Mouse (Mus musculus) left cerebral cortex, adult 2 months (tissue): ENCODE results near the gene Sumf1. TPM values are rescaled to one million over a fixed set of nuclear protein-coding genes. Genes with fewer than 3 reads are reported as not detected.

Experiments used
- DNase-seq, 2 experiments: peaks; one replicate each; pipeline ENCODE4 v3.0.0; 2021 to 2022; ENCODE audit warnings: low spot score in 2 of 2, mixed read lengths in 1 of 2; ENCODE audit errors: extremely low spot score in 1 of 2
- H3K27ac ChIP-seq: fragments of 200-600 bp; 2 replicates; pipeline ENCODE4 v1.8.1; 2022
- H3K4me3 ChIP-seq: fragments of 200-600 bp; 2 replicates; pipeline ENCODE4 v1.8.1; 2022
- CTCF ChIP-seq: fragments of 200-600 bp; IDR thresholded peaks from 2 replicates; pipeline ENCODE4 v1.8.1; 2022; ENCODE audit warnings: antibody characterized with exemption, mild to moderate bottlenecking, moderate library complexity
- intact Hi-C: fragments of 180-260 bp; cut with DNase I; formaldehyde crosslinking; loops from one replicate; pipeline ENCODE4 v1.15.1; 2025
- total RNA-seq, 2 experiments: library from RNA; stranded (reverse); gene quantifications; 2 replicates each; pipeline ENCODE4 v1.2.3; 2021

The Sumf1 gene
- total RNA-seq, 2 experiments from 2014 or later, result 22.4 to 24.1 TPM

DNA sequence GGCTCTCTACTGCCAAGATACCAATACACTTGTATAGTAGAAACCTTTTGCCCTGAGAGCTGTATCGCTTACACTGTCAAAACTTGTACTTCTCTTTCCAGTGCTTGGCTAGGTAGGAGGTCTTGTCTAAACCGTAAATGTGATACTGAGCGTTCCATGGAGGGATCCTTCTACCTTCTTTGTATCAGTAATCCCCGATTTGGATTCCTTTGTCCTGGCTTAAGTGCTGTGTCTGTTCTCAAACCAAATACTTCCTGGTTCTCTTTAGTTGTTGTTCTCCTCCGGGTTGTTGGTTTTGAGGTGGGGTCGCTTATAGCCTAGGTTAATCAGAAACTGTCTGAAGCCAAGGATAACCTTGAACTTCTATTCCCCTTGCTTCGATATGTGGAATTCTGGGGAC, 114.4 kb downstream of the Sumf1 start:
- no peak for DNase-seq
- intact Hi-C loops, result loop anchor here (5.0 kb wide), 1 partner anchor 266 kb away; no protein-coding TSS in a partner anchor
- H3K27ac ChIP-seq, result peak overlapping the region; percentile 40
- H3K4me3 ChIP-seq, result no peak overlapping the region
- no peak for TF ChIP-seq CTCF

DNA sequence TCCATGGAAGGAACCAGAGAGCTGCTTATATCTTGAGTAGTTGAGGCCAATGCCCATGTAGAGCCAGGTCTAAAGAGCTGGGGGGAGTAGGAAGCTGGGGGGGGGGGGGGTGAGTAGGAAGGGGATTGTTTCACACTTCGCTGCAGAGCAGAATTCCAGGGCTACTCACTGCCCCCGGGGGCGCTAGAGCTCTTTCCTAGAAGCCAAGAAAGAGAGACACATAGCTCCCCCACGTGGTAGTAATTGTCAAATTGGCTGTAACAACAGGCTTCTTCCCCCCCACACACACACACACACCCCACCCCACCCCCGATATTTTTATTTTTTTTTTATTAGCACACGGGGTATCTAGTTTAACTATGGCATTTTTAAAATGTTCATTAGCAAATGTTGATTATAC, 119.8 kb downstream of the Sumf1 start:
- Histone ChIP-seq H3K4me3 (peak overlapping the region; percentile 75), H3K27ac (peak overlapping the region; percentile 97)
- peak; percentile 72 to 85 for DNase-seq
- intact Hi-C loops, result loop anchor here (1.0 kb wide), 1 partner anchor 343 kb away; no protein-coding TSS in a partner anchor
- peak; percentile 50 for TF ChIP-seq CTCF

DNA sequence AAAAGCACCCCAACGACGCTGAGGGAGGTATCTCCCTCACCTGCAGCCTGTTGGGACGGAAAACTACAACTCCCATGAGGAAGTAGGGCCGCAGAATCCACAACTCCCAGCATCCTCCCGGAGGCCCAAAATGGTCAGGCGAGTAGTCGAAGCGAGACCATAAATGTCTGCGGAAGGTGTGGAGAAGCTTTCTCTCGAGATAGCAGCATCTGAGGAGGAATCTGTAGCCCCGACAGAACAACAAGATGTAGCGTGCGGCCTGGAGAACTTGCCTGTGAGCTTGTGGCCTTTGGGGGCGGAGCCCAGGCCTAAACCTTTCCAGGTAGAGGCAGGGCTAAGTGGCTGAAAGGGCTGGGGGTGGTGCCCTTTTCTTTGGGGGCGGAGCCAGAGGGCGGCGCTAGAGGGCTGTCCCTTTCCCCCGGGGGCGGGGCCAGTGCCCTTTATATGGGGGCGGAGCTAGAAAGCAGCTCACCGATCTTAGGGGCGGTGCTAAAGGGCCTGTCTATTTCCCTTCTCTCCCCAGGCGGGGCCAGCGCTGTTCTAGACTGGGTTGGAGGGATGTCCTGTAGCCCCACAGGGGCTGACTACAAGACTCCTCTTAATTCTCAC, 120.4 kb downstream of the Sumf1 start, which contains the start of gene Setmar:
Gene Setmar, plus strand, starts transcription at position 128 of the 609 bp plus-strand sequence.
- intact Hi-C loops, result loop anchor here (1.0 kb wide), 1 partner anchor 343 kb away; no protein-coding TSS in a partner anchor
- Histone ChIP-seq H3K4me3 (peak within 1 kb of the TSS; percentile 75), H3K27ac (peak within 1 kb of the TSS; percentile 97)
- peak; percentile 96 to 98 for DNase-seq
- TF ChIP-seq CTCF, result peak; percentile 14; the same call in 1 of the 2 replicates

DNA sequence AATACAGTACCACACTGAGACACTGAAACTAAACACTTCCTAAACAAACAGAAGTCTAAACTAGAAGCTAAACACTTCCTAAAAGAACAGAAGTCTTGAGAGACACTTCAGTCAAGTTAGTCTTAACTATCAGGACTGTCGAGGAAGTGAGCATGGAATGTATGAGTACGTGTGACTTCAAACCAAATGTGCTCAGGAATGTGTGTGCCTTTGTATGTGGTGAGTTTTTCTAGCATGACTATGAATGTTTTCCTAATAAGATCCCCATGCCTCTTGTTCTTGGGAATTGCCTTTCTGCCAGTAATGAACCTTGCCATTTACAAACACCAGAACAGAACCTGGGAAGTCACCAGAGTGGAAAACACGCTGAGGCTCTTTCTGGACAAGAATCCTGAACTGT, 124.3 kb downstream of the Sumf1 start:
- no peak for DNase-seq
- H3K4me3 ChIP-seq, result no peak overlapping the region
- no peak for TF ChIP-seq CTCF
- intact Hi-C loops, result no loop called here
- H3K27ac ChIP-seq, result no peak overlapping the region

DNA sequence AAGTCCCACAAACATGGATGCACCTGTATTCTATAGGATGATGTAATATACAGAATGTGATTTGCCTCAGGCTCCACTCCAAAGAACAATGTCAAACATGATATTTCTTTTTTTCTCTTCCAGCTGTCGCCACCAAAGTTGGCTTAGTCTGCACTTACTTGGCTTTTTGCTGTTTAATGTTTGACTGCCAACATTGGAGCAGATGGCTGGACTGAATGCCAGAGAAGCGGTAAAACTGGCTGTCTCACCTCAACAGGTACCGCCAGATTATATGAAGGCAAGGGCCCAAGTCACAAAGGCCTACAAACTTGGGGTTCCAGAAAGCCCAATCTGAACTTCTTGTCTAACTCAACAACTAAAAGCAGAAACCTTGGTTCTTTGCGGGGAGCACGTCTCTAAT, 127.3 kb downstream of the Sumf1 start:
- H3K27ac ChIP-seq, result no peak overlapping the region
- H3K4me3 ChIP-seq, result no peak overlapping the region
- no peak for TF ChIP-seq CTCF
- no peak for DNase-seq
- intact Hi-C loops, result loop anchor here (5.0 kb wide), 2 partner anchors 526 to 1251 kb away; no protein-coding TSS in a partner anchor

DNA sequence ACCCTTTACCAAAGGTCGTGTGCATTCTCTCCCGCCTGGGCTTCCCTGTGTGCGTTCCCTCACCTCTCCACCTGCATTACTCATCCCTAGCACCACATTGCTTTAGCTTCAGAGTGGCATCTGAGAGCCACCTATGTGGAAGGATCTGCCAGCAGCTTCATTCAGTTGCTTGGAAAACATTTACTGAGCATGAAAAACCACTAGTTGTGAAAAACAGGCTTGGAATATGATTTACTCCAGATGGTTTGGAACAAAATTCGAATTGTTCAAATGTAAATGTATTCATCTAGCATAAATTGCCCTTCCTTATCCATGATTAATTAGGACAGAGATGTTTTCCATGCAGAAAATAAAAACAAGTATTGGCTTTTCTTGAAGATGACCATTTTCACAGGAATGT, 128.0 kb downstream of the Sumf1 start:
- Histone ChIP-seq H3K27ac (no peak overlapping the region), H3K4me3 (no peak overlapping the region)
- no peak for TF ChIP-seq CTCF
- intact Hi-C loops, result loop anchor here (5.0 kb wide), 2 partner anchors 525 to 1250 kb away; no protein-coding TSS in a partner anchor
- DNase-seq, result no peak

Other genes with a start within 250 kb of the Sumf1 start
- gene Setmar, start 120.5 kb downstream of the Sumf1 start, total RNA-seq, result 10 to 100 TPM in 1 of 2 experiments, 1 to 10 TPM in 1; 9.0 to 11.2 TPM
- 100 to 1,000 TPM; 459 to 480 TPM for gene Itpr1, start 27.5 kb upstream of the Sumf1 start, total RNA-seq